Mouse (Mus musculus) forebrain, embryonic 10.5 days (tissue): ENCODE results near the gene Mocs2. TPM values are rescaled to one million over a fixed set of nuclear protein-coding genes. Genes with fewer than 3 reads are reported as not detected.
A peak's percentile ranks its signal among the peaks of the same experiment; 100 is the strongest.

Experiments used
- DNase-seq: peaks from one replicate; pipeline ENCODE4 v3.0.0-alpha.2; 2017; ENCODE audit warnings: low spot score; ENCODE audit errors: extremely low spot score
- H3K27ac ChIP-seq: fragments of 300-500 bp; sonication (generic); 2 replicates; pipeline ENCODE4 v1.5.1; 2016; ENCODE audit warnings: mild to moderate bottlenecking
- H3K27me3 ChIP-seq: fragments of 300-500 bp; sonication (generic); 2 replicates; pipeline ENCODE4 v1.6.1; 2016; ENCODE audit warnings: mild to moderate bottlenecking; ENCODE audit not compliant: poor library complexity, severe bottlenecking
- H3K36me3 ChIP-seq: fragments of 300-500 bp; sonication (generic); replicated peaks from 2 replicates; pipeline ENCODE4 v1.6.1; 2016; ENCODE audit warnings: mild to moderate bottlenecking, moderate library complexity
- H3K4me1 ChIP-seq: fragments of 300-500 bp; sonication (generic); 2 replicates; pipeline ENCODE4 v1.6.1; 2016
- H3K4me3 ChIP-seq: fragments of 300-500 bp; sonication (generic); 2 replicates; pipeline ENCODE4 v1.5.1; 2016; ENCODE audit warnings: mild to moderate bottlenecking, moderate library complexity
- H3K9me3 ChIP-seq: fragments of 300-500 bp; sonication (generic); 2 replicates; pipeline ENCODE4 v1.6.1; 2016; ENCODE audit warnings: mild to moderate bottlenecking, moderate library complexity
- WGBS: fragments of 180-500 bp; shearing (Covaris S2); methylation state at CpG from one replicate; pipeline ENCODE4 v1.1.7; 2016; 5-methylcytosine and 5-hydroxymethylcytosine counted together
- polyA plus RNA-seq: library from polyadenylated mRNA; unstranded; fragments of >200 nt; fragmentation: Nextera tagmentation; extraction: Ambion mirVana; gene quantifications from 2 replicates; pipeline ENCODE4 v1.2.1, GENCODE M21; 2016

Gene Mocs2
- polyA plus RNA-seq: 67.7 and 69.1 TPM in 2 replicates

DNA sequence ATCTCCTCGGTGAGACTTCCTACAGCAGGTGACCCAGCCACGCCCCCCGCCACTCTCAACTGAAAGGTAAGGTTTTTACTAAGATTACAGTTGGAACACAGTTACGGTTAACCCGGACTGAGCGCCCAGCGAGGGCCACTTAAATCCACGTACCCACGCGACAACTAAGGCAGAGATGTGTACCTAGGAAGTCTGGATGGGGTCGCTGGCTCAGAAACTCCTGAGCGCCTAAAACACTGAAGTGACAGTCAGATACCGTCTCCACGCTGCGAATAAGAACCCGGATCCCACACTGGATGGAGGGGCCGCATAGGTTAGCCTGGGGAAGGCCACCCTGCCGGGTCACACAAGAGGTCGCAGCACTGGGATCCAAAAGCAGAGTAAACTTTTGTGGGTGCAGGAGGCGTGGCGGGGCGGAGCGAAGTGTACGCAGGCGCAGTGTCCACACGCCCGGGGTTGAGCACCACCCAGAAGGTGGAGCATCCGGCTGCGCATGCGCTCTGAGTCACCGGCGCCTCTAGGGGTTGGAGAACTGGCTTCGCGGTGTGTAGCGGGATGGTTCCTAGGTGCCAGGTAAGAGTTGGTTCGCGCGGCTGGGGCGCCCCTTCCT is at the start of gene Mocs2:
TSS of gene Mocs2 (plus strand) at position 486 of the 610 bp plus-strand sequence.
- peak within 1 kb of the TSS; percentile 80 for H3K27ac ChIP-seq
- peaks cover 16% of the 10 kb centered on the region for H3K4me1 ChIP-seq
- H3K4me3 ChIP-seq: peak within 1 kb of the TSS; percentile 75
- H3K9me3 ChIP-seq: no peaks in the 10 kb centered on the region
- no peaks in the 10 kb centered on the region for H3K27me3 ChIP-seq
- peaks cover 8% of the 10 kb centered on the region; the same call in 1 of the 2 replicates for H3K36me3 ChIP-seq
- WGBS: 3% methylated on average over 39 of the region's 39 CpGs
- peak; percentile 90 for DNase-seq

DNA sequence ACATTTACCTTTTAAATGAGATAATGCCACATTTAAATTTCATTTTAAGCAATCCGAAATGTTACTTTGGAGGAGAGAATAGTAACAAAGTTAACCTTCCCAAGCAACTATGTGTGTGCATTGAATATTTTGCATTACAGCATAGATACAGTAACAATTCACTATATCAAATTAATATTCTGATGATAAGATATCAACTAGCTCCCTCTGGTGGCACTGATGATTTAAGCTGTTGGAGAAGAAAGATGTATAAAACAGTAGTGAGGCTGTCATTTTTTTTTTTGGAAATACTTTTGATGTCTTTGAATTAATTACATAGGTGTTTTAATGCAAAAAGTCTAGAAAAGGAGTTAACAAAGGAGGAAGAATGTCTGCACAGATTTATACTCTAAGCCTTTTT is 26.5 kb upstream of the Mocs2 start:
- Histone ChIP-seq H3K27ac (no peak overlapping the region), H3K9me3 (no peaks in the 10 kb centered on the region), H3K4me3 (no peak overlapping the region), H3K4me1 (no peaks in the 10 kb centered on the region), H3K36me3 (no peaks in the 10 kb centered on the region), H3K27me3 (no peaks in the 10 kb centered on the region)
- WGBS: 79% methylated on average over 1 of the region's 1 CpGs
- DNase-seq: no peak

DNA sequence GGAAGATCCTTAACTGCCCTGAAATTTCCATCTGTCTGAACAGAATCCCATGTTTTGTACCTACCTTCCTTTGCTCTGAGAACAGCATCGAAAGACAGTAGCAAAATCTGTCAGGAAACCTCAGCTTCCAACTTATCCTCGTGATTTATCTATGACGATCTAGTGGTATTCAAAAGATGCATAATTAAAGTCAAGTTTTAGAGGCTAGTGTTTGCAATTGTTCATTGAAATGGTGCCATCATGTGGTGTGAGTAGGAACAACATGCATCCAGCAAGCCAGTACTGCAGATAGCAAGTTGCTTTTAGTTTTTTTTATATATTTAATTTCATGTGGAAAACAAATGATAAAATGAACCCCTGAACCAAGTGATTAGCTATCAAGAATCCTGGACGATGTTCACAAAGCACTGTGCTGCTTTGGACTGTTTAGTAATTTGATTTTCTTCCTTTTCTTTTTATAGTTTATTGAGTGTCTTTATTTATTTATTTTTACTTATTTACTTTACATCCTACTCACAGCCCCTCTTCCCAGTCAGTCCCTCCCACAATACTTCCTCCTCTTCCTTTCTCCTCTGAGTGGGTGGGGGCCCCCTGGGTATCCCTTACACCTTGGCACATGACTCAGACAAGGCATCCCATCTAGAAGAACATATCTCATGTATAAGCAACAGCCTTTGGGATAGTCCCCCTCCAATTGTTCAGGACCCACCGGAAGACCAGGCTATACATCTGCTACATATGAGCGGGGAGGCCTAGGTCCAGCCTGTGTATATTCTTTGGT is 24.6 kb upstream of the Mocs2 start:
- 0 out of 2 replicates have a peak, but pooled peaks cover 3% of the 10 kb centered on the region for H3K9me3 ChIP-seq

DNA sequence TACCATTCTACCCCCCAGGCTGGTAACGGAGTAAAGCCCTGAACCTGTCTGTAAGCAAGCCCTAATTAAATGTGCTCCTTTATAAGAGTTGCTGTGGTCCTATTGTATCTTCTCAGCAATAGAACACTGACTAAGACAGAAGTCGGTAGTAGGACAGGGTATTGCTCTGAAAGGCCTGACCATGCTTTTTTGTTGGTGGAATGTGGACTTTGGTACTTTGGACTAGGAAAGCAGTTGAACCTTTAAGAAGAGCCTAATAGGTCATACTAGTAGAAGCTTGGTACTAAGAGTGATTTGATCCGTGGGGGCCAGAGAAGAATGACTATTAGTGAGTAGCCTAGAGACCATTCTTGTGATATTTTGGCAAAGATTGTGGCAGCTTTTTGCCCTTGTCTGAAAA is 16.2 kb upstream of the Mocs2 start:
- Histone ChIP-seq H3K36me3 (no peaks in the 10 kb centered on the region), H3K9me3 (0 out of 2 replicates have a peak, but pooled peaks cover 3% of the 10 kb centered on the region), H3K27me3 (no peaks in the 10 kb centered on the region), H3K27ac (no peak overlapping the region), H3K4me3 (no peak overlapping the region), H3K4me1 (no peaks in the 10 kb centered on the region)
- no peak for DNase-seq
- WGBS: 78% methylated on average over 3 of the region's 3 CpGs

More for the DNA sequence above, 24.6 kb upstream of the Mocs2 start:
- no peaks in the 10 kb centered on the region for H3K4me1 ChIP-seq
- no peak overlapping the region for H3K27ac ChIP-seq
- WGBS: 54% methylated on average over 6 of the region's 6 CpGs
- no peaks in the 10 kb centered on the region for H3K36me3 ChIP-seq
- DNase-seq: peak; percentile 27
- no peaks in the 10 kb centered on the region for H3K27me3 ChIP-seq
- no peak overlapping the region for H3K4me3 ChIP-seq

DNA sequence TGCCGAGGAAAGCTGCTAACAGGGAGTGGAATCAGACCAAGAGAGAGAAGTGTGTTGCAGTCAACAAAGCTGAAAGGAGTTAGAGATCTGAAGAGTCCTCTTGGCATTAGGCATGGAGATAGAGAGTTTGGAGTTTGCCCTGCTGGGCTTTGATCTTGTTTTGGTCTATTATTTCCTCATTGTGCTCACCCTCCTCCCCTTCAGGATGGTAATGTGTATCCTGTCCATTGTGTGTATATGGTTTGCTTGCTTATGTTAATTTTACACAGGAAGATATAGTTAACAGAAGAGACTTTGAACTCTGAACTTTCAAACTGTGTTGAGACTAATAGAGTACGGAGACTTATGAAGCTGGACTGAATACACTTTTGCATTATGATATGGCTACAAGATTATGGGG is 15.1 kb upstream of the Mocs2 start:
- WGBS: 93% methylated on average over 2 of the region's 2 CpGs
- Histone ChIP-seq H3K36me3 (no peaks in the 10 kb centered on the region), H3K27me3 (no peaks in the 10 kb centered on the region), H3K4me1 (no peaks in the 10 kb centered on the region), H3K27ac (no peak overlapping the region), H3K4me3 (no peak overlapping the region), H3K9me3 (no peaks in the 10 kb centered on the region)
- no peak for DNase-seq

DNA sequence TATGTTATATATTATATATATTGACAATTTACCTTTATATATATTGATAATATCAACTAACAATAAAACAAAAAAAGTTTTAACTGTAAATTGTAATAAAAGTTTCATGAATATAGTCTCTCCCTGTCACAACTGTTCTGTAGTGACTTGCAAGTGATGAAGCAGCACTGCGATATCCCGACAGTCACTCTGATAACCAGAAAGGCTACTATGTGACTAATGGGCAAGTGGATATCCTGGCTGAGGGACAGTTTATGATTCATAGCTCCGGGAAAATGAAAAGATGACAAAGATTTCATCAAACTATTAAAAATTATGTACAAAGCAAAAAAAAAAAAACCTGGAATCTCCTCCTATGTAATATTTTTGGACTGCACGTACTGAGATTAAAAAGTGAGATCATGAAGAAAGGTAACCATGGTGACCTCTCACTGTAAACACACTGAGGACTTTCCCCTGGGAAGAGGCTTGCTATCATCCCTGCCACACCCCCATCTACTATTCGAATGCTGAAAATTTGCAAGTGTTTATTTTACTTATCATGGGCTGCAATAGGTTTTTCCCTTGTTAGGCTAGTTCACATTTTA is 8.3 kb upstream of the Mocs2 start:
- H3K4me3 ChIP-seq: no peak overlapping the region
- H3K27ac ChIP-seq: no peak overlapping the region
- no peaks in the 10 kb centered on the region for H3K4me1 ChIP-seq
- H3K27me3 ChIP-seq: no peaks in the 10 kb centered on the region
- no peak for DNase-seq
- 93% methylated on average over 5 of the region's 5 CpGs for WGBS
- no peaks in the 10 kb centered on the region for H3K9me3 ChIP-seq
- no peaks in the 10 kb centered on the region for H3K36me3 ChIP-seq

DNA sequence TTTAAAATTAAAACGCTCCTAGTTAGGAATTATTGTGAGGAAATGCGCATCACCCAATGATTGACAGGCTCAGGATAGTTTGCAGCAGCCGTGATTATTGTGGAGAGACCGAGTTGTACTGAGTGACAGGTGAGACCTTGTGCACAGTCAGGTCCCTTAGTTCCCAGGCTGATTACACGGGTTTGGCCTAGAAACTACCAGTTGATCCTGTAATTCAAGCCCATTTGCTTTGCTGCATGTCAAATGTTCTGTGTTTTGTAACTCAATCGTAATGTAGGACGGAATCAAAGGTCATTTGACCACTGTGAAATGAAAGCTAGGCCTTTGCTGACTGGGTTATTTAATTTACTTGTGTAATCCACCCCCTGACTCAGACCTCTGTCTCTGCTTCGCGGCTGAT is 477 bp downstream of the Mocs2 start:
- H3K27ac ChIP-seq: peak overlapping the region; percentile 80
- peaks cover 16% of the 10 kb centered on the region for H3K4me1 ChIP-seq
- H3K4me3 ChIP-seq: peak overlapping the region; percentile 75
- peaks cover 11% of the 10 kb centered on the region for H3K36me3 ChIP-seq
- WGBS: 32% methylated on average over 9 of the region's 9 CpGs
- DNase-seq: no peak
- no peaks in the 10 kb centered on the region for H3K27me3 ChIP-seq
- no peaks in the 10 kb centered on the region for H3K9me3 ChIP-seq

DNA sequence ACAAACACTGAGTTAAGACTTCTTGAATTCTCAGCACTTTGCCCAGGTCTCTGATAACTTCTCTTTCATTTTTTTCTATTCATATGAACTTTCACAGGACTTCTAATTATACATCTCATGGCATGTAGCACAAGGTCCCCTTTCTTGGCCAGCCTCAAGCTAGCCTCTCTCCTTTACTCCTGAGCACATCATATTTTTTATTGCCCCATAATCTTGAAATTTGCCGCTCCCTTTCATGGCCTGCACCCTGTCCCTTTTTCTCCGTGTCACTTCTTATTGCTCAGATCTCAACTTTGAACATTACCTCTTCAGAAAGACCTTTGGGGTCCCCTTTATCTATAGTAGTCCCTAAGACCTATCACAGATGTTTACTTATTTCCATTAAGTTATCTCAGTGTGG is 4.8 kb downstream of the Mocs2 start:
- WGBS: 93% methylated on average over 2 of the region's 2 CpGs
- H3K4me1 ChIP-seq: peaks cover 9% of the 10 kb centered on the region
- peaks cover 36% of the 10 kb centered on the region for H3K36me3 ChIP-seq
- no peak for DNase-seq
- H3K4me3 ChIP-seq: no peak overlapping the region
- H3K9me3 ChIP-seq: no peaks in the 10 kb centered on the region
- no peaks in the 10 kb centered on the region for H3K27me3 ChIP-seq
- no peak overlapping the region for H3K27ac ChIP-seq

DNA sequence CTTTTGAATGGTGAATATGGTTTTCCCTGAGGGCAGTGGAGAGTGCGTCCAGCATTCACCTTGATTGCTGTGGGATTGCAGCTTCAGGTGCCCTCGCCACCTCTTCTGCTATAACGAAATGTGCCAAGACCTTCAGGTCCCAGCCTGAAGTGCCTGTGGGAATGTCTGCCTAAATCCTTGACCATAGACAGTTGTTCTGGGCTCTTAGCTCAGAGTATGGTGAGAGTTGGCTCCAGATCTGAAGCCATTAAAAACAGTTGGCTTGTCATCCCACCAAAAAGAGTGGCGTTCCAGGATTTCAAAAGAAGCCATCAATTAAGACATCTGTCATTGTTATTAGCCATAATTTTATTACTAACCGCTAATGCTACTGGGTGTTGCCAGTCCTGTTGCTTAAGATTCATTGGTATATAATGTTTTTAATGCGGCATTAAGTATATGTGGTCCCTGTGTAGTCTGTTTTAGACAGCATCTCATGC is 7.4 kb downstream of the Mocs2 start:
- H3K36me3 ChIP-seq: peaks cover 44% of the 10 kb centered on the region
- no peaks in the 10 kb centered on the region for H3K4me1 ChIP-seq
- no peaks in the 10 kb centered on the region for H3K27me3 ChIP-seq
- no peaks in the 10 kb centered on the region for H3K9me3 ChIP-seq
- H3K27ac ChIP-seq: no peak overlapping the region
- no peak for DNase-seq
- 94% methylated on average over 6 of the region's 6 CpGs for WGBS
- H3K4me3 ChIP-seq: no peak overlapping the region

DNA sequence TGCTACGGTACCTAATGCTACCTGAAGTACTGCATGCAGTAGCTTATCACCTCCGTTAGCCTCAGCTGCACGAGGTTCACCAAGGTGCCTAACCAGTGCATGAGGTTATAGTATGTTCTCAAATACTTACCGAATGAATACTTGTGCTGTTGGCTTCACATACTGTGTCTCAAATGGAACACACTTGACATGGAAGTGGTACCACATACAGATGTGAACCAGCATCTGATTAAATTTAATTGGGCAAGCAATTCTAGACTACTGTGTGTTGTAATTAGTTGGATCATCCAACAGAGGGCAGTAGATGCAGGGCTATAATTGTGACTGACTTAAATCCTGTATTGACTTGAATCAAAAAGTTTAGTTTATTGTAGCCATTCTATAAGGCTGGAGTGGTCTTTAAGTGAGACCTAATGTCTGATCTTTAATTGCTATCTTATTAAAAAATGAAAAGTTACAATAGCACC is 13.4 kb downstream of the Mocs2 start:
- Histone ChIP-seq H3K9me3 (no peaks in the 10 kb centered on the region), H3K27ac (no peak overlapping the region), H3K4me3 (no peak overlapping the region), H3K36me3 (peaks cover 29% of the 10 kb centered on the region), H3K4me1 (no peaks in the 10 kb centered on the region), H3K27me3 (no peaks in the 10 kb centered on the region)
- DNase-seq: no peak
- WGBS: 84% methylated on average over 4 of the region's 4 CpGs

DNA sequence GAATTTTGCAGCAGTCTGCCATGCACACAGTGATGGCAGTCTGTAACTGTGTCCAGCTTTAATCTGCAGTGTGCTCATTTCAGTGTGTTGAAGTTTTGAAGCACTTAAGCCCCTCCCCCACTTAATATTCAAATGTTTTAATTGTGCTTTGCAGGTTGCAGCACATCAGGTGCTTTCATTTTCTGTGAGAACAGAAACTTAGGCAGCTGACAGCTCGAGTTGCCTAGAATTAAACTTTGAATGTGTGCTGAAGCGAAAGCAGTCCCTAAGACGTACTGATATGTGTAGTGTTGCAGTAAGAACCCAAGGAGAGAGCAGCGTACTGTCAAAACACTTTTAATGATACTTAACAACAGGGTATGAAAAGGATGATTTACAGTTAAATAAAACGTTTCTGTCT is 14.7 kb downstream of the Mocs2 start:
- H3K27me3 ChIP-seq: no peaks in the 10 kb centered on the region
- no peak for DNase-seq
- no peak overlapping the region for H3K4me3 ChIP-seq
- 80% methylated on average over 5 of the region's 5 CpGs for WGBS
- no peaks in the 10 kb centered on the region for H3K4me1 ChIP-seq
- H3K9me3 ChIP-seq: no peaks in the 10 kb centered on the region
- H3K27ac ChIP-seq: no peak overlapping the region
- H3K36me3 ChIP-seq: peaks cover 16% of the 10 kb centered on the region

DNA sequence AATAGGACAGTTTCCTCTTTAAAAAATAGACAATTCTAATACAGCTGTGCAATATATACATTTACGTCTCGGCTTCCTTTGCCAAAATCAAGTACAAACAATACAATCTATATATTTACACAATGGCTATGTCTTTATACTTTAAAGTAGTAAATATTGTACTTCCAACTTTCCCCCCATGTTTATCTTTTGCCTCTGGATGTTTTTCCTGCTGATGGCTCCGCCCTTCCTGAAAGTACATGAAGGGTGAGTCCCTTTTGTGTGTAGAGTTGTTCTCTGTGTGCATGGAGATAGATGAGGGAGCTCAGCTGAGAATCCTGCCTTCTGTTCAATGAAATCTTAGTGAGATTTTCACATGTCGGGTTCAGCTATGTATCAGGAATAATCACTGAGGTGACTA is 15.3 kb downstream of the Mocs2 start:
- WGBS: 92% methylated on average over 4 of the region's 4 CpGs
- Histone ChIP-seq H3K9me3 (no peaks in the 10 kb centered on the region), H3K4me3 (no peak overlapping the region)

DNA sequence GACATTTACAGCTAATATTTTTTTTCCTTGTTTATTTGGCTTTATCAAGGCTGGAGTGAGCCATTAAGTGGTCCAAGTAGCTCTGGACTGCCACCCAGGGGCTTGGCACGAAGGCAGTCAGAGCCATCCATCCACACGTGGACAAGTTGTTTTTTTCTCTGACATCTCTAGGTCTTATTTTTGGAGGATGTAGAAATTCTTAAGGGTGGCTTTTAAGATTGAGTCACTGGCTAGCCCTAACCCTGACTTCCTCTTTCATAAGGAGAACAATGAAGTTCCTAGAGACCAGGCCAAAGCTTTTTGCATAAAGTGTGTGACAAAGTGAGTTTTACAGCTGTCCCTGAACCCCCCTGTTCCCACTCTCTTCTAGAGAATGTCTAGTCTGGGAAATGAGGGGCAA is 16.5 kb downstream of the Mocs2 start:
- no peak overlapping the region for H3K27ac ChIP-seq

More for the DNA sequence above, 15.3 kb downstream of the Mocs2 start:
- H3K27me3 ChIP-seq: no peaks in the 10 kb centered on the region
- no peak for DNase-seq
- no peak overlapping the region for H3K27ac ChIP-seq
- H3K4me1 ChIP-seq: peaks cover 2% of the 10 kb centered on the region
- H3K36me3 ChIP-seq: peaks cover 10% of the 10 kb centered on the region; the same call in 1 of the 2 replicates

More for the DNA sequence above, 16.5 kb downstream of the Mocs2 start:
- WGBS: 70% methylated on average over 2 of the region's 2 CpGs
- no peak for DNase-seq
- Histone ChIP-seq H3K36me3 (peaks cover 9% of the 10 kb centered on the region; the same call in 1 of the 2 replicates), H3K4me3 (no peak overlapping the region), H3K9me3 (no peaks in the 10 kb centered on the region), H3K27me3 (no peaks in the 10 kb centered on the region), H3K4me1 (peaks cover 11% of the 10 kb centered on the region)
